Mouse (Mus musculus) cerebellum, postnatal 14 days (tissue): ENCODE measurements around the gene Acr.

Source experiments
- DNase-seq, 2 experiments: peaks; one replicate each; pipeline ENCODE4 v3.0.0; 2021; ENCODE audit warnings: mixed read lengths in 2 of 2

The Acr gene

DNA sequence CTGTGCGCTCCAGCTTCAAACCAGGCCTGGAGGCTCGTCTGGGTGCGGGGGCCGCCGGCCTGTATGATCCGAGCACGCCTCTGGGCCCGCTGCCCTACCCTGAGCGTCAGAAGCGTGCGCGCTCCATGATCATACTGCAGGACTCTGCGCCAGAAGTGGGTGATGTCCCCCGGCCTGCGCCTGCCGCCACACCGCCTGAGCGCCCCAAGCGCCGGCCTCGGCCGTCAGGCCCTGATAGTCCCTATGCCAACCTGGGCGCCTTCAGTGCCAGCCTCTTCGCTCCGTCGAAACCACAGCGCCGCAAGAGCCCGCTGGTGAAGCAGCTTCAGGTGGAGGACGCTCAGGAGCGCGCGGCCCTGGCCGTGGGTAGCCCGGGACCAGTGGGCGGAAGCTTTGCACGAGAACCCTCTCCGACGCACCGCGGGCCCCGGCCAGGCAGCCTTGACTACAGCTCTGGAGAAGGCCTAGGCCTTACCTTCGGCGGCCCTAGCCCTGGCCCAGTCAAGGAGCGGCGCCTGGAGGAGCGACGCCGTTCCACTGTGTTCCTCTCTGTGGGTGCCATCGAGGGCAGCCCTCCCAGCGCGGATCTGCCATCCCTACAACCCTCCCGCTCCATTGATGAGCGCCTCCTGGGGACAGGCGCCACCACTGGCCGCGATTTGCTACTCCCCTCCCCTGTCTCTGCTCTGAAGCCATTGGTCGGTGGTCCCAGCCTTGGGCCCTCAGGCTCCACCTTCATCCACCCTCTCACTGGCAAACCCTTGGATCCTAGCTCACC is 20.1 kb upstream of the Acr start:
- peak; percentile 66 to 70 for DNase-seq

DNA sequence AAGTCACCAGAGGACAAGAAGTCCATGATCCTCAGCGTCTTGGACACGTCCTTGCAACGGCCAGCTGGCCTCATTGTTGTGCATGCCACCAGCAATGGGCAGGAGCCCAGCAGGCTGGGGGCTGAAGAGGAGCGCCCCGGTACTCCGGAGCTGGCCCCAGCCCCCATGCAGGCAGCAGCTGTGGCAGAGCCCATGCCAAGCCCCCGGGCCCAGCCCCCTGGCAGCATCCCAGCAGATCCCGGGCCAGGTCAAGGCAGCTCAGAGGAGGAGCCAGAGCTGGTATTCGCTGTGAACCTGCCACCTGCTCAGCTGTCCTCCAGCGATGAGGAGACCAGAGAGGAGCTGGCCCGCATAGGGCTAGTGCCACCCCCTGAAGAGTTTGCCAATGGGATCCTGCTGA is 19.3 kb upstream of the Acr start:
- peak; percentile 98 to 99 for DNase-seq

DNA sequence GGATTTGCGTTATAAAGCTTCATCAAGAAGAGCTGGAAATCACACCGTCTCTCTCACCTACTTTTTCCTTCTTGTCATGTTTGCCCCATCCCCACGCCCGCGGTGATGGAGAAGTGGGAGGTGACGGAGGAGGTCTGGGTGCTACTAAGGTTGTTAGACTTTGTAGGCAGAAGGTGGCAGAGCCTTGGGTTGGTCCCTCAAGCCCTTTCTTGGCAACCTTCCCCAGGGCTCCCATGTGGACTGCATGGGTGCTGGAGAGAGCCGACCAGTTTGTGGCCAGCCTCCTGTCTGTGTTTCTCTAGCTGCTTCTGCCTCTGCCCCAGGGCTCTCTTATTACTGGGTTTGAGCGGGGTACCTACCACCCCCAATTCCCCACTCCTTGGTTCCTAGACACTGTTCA is 17.6 kb upstream of the Acr start:
- DNase-seq: no peak

DNA sequence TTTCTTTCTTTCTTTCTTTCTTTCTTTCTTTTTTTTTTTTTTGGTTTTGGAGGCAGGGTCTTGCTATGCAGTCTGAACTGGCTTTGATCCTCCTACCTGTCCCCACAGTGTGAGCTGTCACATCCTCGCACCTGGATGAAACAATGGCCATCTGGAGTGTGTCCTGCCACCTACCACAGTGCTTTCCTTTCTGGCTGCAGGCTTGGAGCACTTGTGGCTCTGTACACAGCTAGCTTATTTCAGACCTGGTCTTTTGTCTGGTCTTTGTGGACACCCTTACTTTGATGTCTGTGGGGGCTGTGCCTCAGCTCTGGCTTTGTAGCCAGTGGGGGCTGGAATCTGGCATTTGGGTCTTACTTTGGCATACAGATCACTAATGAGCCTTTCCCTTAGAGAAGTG is 16.4 kb upstream of the Acr start:
- no peak for DNase-seq

DNA sequence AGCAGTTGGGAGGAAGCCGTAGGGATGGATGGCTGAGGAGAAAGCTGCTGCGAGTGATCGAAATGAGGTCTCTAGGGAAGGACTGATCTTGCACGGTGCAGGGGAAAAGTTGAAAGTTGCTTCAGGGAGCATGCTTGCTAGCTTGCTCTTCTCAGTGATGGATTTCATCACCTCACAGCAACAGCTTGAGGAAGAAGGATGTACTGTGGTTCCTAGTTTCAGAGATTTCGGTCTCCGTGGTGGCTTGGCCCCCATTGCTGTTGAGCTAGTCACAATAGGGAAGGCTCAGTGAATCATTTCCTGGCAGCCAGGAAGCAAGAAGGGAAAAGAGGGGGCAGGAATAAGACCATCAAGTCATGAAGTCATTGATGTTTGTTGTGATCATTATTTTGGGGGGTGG is 12.5 kb upstream of the Acr start:
- no peak for DNase-seq

DNA sequence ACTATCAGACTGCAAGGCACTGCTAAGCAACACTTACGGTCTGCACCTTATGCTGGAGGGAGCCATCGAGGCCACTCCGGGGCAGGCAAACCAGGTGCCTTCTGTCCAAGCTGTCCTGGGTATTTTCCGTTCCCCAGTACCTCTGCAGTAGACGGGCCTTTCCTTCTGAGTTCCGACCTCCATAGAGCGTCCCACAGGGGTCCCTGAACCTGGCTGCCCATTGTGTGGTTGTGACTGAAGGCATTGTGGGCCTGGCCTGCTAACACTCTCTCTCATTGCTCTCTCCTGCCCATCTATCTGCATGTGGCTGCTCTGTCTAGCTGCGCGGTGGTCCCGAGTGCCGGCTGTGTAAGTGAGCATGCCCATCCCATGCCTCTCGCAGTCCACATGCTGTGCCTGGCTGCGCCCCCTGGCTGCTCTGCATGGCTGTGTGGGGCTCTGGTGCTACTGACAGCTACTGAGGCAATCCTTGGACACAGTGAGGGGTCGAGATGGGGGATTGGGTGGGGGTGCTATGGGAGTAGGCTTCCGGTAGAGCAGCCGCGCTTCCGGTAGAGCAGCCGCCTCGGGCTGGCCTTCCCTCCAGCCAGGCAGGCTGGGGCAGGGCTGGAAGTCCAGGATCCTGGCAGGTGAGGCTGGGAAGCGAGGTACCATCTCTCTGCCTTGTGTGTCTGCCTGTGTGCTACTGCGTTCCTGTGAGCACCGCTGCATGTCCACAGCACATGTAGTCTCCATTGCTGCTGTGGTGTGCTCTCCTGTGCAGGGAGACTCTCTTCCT is 11.5 kb upstream of the Acr start:
- DNase-seq: no peak

DNA sequence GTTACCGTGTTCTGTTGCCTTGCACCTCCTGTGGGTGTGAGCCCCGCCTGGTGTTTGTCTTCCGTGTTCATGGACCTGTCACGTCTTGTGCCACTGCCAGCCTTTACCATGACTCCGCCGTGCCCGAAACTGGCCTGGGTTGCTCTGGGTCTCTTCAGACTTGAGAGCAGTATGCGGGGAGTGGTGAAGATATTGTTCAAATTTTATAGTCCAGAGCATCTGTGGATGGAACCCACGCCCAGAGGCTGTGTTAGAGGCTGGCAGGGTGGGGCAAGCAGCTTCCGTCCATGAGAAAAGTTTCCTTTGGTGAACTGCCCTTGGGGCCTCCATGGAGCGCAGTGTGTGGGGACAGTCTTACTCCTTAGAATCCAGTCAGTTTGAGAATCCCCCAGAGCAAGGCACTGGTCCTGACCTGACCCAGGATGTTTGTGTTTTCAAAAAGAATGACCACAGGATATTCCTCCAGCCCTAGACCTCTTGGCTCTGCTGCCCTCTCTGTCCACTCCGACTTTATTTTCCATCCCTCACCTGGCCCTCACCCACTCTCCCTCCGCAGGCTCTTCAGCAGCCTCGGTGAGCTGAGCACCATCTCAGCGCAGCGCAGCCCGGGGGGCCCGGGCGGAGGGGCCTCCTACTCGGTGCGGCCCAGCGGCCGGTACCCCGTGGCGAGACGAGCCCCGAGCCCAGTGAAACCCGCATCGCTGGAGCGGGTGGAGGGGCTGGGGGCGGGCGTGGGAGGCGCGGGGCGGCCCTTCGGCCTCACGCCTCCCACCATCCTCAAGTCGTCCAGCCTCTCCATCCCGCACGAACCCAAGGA is 10.7 kb upstream of the Acr start:
- DNase-seq: no peak

DNA sequence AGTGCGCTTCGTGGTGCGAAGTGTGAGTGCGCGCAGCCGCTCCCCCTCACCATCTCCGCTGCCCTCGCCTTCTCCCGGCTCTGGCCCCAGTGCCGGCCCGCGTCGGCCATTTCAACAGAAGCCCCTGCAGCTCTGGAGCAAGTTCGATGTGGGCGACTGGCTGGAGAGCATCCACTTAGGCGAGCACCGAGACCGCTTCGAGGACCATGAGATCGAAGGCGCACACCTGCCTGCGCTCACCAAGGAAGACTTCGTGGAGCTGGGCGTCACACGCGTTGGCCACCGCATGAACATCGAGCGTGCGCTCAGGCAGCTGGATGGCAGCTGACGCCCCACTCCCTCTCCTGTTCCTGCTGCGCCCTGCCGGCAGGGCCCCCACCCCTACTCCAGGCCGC is 10.1 kb upstream of the Acr start:
- DNase-seq: no peak

DNA sequence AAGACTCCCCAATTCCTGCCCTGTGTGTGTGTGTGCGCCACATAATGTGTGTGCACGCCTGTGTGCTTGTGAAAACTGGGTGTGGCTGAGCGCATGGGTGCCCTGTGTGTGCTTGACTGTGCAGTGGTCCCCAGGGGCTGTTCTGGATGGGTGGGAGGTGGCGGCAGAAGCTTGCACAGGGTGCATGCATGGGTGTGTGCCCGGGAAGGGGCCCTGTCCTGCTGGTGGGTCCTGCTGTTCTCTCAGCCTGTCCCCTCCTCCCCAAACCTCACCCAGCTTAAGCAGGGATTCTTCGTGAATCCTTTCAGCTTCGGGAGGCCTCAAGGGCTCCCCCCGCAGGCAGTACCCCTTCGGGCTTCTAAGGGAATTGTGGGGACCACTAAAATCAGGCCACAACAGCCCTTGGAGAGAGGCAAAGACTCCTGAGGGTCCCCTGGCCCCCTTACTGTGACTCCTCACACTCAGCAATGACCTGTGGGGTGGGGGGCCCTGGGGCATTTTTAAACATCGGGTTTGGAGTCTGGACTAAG is 8.9 kb upstream of the Acr start:
- DNase-seq: no peak

DNA sequence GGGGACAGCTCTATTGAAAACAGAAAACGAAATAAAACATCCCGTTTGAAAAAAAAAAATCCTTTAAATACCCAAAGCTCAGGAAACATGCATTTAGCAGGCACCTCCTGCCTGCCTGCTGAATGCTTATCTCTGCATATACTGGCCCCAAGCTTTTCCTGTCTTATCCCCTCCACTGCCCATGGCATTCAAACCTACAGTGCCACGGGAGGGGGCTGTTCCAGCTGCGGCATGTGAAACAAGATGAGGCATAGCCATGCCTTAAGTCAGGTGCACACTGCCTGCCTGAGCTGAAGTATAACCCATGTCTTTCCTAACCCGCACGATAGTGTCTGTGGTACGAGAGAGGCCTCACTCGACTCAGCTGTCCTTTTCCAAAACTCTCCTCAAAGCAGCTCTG is 4.0 kb downstream of the Acr start:
- DNase-seq: no peak

DNA sequence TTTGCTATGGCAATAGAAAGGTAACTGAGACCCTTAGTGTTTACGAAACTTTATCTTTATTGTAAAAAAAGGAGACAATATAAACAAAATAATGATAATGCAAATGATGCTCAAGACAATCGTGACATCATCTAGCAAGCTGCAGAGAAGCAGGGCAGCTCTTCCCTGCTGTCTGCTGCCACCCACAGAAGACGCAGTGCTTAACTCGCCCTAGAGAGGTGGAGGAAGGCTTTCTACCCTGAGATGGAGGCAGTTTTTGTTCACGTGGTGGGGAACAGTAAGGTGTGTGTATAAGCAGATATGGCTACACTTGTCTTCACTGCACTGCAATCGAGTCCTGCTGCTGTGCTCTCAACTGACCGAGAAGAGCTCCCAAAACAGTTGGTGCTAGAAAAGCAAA is 14.4 kb downstream of the Acr start:
- DNase-seq: no peak

DNA sequence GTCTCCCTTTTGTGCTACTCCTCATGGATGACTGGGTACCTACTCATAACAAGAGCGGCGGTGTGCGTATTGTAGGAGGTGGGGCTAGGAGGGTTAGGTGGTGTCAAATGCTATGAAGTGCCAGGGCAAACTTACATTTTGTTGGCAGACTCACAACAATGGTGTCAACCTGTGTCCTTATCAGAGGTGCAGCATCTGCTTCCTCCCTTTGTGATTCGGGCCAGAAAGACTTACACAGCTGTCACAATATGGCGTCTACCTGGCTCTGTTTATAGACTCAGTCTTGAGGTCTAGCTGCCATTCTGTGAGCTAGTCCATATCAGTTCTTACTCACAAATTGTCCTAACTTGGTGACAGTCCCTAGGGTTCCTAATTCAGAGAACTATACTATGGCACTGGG is 17.0 kb downstream of the Acr start:
- no peak for DNase-seq

DNA sequence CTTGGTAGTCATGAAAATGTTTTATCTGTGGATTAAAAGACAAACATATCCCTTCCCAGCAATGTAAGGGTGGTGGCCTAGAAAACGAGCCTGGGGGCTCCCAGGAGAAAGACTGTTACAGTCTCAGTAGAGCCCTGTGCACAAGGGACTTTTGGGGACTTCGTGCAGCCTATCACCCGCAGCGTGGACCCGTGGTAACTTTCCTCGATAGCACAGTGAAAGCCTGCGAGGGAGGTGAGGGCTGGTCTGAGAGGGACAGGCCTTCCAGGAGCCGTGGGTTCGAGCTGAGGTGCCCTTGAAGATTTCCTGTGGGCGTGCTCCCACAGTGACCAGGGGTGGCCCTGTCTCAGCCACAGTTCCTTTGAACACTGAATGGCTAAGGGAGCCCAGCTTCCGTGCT is 17.5 kb downstream of the Acr start:
- no peak for DNase-seq

DNA sequence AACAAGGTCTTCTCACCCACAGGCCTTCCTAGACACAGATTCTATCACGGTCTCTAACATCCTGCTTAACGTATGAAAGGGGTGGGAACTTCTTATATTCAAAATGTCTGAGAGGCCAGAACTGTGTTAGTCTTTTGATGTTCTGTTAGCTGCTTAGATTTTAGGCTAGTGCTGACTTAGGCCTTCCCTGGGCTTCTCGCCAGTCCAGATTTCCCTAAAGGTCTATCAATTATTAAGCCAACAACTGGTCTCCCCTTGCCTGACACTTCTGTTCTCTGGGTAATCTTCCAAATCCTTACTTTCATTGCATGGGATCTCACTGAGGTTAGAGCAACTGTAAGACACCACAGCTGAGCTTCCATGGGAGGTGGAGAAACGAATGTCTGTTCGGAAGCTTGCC is 21.0 kb downstream of the Acr start:
- no peak for DNase-seq

DNA sequence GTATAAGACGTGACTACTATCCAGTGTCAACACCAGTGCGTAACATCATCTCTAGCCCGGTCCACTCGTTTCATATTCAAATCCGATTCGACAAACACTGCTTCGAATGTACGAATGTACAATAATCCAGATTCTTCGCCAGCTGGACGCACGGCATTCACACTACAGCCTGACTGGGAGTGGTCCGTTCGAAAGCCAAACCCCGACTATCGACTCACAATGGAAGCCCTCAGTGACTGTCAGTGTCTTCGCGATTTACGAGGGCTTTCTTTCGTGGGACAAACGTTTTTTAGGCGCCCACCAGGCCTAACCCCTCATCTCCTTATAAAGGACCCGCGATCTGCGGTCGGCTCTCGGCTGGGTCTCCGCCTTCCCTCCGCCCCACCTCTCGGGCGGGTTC is 23.2 kb downstream of the Acr start:
- peak in 1 of 2 experiments; percentile 21 for DNase-seq

DNA sequence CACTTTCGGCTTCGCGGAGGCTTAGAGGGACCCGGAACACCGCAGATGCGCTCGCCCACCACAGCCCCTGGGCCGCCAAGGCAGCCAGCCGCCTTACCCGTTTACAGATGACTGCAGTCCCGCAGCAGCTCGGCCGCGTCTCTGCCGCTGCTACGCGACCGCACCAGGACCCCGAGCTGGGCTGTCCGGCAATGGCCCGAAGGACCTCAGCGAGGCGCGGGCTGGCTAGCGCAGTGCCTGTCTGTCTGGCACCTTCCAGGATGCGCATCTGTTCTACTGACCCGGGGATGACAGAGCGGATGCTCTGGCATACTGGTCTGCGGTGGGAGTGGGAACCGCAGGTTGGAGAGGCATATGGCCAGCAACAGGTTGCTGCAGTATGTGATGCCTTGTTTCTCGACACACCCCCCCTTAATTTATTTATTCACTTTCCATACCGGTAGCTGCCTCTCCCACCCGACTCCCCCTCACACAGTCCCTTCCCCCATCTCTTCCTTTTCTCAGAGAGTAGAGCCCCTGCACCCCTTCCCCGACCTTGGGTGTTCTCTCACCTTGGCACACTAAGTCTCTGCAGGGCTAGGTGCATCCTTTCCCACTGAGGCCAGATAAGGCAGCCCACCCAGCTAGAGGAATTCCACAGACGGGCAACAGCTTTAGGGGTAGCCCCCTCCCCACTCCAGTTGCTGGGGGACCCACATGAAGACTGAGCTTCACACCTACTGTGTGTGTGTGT is 23.8 kb downstream of the Acr start, which contains the start of gene Rabl2:
Gene Rabl2, minus strand, starts transcription at position 201 of the 733 bp plus-strand sequence.
- DNase-seq: peak; percentile 87

DNA sequence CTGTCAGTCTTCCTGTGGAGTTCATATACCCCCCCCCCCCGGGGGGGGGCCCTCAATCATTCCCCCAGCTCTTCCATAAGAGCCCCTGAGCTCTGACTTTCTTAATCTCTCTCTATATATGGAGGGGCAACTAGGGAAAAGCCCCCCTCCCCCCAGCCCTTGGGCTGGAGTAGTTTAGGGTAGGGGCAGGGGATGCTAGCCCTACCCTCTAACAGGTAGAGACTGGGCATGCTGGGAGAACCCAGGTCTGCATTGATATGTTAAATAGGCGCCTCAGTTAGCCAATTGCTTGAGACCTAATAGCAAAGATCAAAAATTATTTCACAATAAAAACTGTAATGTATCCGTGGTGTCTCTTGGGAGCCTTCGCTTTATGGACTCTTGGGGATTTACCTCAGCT is 24.4 kb downstream of the Acr start:
- DNase-seq: peak in 1 of 2 experiments; percentile 27

DNA sequence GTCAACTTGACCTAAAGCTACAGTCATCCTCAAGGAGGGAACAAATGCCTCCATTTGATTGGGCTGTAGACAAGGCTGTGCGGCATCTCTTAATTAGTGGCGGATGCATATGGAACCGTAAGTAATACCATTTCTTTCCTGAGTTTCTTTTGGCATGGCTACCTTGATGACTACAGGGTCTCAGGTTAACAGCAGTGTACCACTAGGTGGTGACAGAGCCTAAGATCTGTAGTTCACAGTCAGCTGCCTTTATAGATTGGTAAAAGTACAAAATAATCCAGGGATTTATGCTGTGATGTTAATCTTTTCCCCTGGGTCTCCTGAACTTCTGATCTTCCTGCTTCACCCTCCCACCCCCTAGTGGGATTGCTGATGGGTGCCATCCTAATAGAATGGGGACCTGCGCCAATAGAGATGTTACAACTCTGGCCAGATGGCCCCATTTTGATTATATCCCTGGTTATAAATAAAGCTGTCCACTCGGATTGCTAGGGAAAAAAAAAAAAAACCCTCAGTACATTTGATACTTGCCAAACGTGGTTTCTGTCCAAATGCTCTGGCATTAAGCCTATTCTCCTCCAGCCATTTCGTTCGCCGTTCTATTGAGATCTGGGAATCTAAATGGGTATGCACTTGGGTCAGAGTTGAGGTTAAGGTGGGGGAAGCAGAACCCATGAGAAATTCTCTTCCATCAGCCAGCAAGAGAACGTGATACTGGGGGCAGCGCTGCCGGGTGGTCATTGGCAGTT is 37.9 kb downstream of the Acr start:
- DNase-seq: peak; percentile 37 to 43

DNA sequence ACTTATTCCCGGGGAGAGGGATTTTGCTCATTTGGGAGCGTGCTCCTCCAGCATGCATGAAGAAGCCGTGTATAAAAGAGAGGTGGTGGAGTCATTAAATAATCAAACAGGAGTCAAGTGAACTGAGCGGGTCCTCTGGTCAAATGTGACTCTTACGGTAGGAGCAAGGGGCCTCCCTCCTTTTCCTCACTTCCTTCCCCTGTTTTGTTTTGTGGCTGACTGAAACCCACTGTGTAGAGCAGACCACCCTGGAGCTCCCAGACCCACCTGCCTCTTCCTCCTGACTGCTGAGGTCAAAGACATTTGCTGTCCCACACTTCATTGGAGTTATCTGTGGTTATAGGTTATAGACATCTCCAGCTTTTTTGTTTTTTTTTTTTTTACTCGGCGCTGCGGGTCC is 39.4 kb downstream of the Acr start:
- DNase-seq: no peak

DNA sequence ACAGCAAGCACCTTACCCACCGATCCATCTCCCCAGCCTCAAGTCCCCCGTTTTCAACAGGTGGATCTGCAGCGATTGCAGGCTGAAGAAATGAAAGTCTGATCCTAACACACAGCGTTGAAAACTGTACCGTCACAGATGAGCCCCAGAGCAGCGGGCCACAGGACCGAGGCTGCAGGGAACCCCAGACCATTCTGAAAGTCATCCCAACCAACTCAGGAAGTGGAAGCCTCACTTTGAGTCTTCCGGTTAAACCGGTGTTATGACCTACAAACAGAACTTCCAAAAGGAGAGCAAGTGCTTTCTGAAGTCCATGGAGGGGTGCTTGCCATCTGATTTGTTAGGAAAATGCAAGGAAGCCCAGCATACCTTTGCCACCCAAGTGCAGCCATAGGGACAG is 39.8 kb downstream of the Acr start:
- no peak for DNase-seq

DNA sequence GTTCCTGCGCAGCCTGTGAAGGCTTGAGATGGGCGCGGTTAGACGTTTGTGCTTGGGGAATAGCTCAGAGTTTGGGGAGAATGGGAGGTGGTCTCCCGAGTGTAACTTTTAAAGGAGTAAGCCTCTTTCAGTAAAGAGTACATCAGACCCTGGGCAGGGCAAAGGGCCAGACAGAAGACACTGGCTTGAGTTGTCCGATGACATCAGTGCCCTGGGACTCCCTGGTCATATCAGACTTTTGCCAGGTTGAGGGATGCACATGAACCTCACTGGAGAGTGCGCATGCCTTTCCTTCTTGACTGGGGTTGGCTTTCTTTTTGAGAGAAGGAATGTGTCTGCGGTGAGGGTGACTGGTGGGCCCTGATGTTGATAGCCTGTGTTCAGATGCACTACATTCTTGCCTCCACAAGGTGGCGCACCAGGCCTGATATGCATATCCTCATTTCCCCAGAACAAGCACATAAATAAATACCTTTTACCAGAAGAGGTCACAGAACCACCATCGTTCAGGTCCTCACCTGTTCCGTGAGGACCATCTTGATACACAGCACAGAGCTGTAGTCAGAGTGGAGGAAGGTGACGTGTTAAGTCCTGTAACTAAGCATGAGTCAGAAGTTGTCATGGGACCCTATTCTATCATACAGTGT is 54.3 kb downstream of the Acr start:
- DNase-seq: peak; percentile 51 to 64
